Mouse (Mus musculus): Measurements from ENCODE around the gene Cct7. TPM values are rescaled to one million over a fixed set of nuclear protein-coding genes. Genes with fewer than 3 reads are reported as not detected.

The Cct7 gene
- polyA plus RNA-seq, 1 experiment from 2014 or later = 672 TPM

DNA sequence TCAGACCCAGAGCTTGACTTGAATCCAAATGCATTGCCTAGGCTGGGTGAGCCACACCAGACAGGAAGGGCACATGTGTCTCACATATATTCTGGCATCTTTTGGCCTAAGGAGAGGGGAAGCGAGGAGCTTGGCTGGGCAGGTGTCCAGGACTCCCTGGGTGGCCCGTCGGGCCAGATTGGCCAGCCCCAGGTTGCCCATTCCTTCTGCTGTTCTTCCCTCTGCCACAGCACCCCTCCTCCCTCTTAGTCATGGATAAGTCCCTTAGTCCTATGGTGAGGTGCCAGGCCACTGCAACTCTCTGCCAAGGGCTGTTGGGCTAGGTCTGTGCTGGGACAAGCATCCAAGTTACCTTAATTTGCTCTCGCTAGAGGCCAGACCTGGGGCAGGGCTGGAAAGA lies 64.6 kb downstream of the Cct7 start:
- H3K4me2 ChIP-seq = no peak overlapping the region
- no peak for DNase-seq (ENCODE audit: low spot score, missing footprints)
- peaks cover 23% of the 10 kb centered on the region for H3K4me1 ChIP-seq (ENCODE audit: control insufficient read depth, insufficient read depth, low read length)
- no peak overlapping the region for H3K4me3 ChIP-seq (ENCODE audit: low read depth, low read length)
- no peak for ATAC-seq (ENCODE audit: low FRiP score)
- WGBS = 82% methylated on average over 4 of the region's 4 CpGs
- no peak overlapping the region for H3K9ac ChIP-seq (ENCODE audit: low read length)
- peaks cover 43% of the 10 kb centered on the region for H3K27me3 ChIP-seq (ENCODE audit: control insufficient read depth, insufficient read depth, low read length)
- H3K36me3 ChIP-seq (ENCODE audit: control insufficient read depth, insufficient read depth, low read length) = no peaks in the 10 kb centered on the region
- no peak overlapping the region for H3K27ac ChIP-seq (ENCODE audit: low read depth, low read length)
- no peaks in the 10 kb centered on the region for H3K9me3 ChIP-seq (ENCODE audit: control insufficient read depth, low read length)

Other genes starting within 250 kb of the Cct7 start
- gene Sfxn5, start 118.1 kb upstream of the Cct7 start, polyA plus RNA-seq (2014; fragmentation: Nextera tagmentation; extraction: Ambion mirVana) = 5.7 and 6.2 TPM in 2 replicates
- 4.2 and 4.7 TPM in 2 replicates for gene Rab11fip5, start 76.9 kb upstream of the Cct7 start, polyA plus RNA-seq (2014; fragmentation: Nextera tagmentation; extraction: Ambion mirVana)
- gene Noto, start 27.6 kb upstream of the Cct7 start, polyA plus RNA-seq (2014; fragmentation: Nextera tagmentation; extraction: Ambion mirVana) = not detected in 2 replicates
- 52.1 and 52.6 TPM in 2 replicates for gene Smyd5, start 19.5 kb upstream of the Cct7 start, polyA plus RNA-seq (2014; fragmentation: Nextera tagmentation; extraction: Ambion mirVana)
- gene Pradc1, start 456 bp downstream of the Cct7 start, polyA plus RNA-seq (2014; fragmentation: Nextera tagmentation; extraction: Ambion mirVana) = 24.6 and 29.4 TPM in 2 replicates
- gene Fbxo41, start 51.5 kb downstream of the Cct7 start, polyA plus RNA-seq (2014; fragmentation: Nextera tagmentation; extraction: Ambion mirVana) = 0.79 and 1.1 TPM in 2 replicates
- gene Egr4, start 62.1 kb downstream of the Cct7 start, polyA plus RNA-seq (2014; fragmentation: Nextera tagmentation; extraction: Ambion mirVana) = not detected in 2 replicates
- 8.8 and 9.0 TPM in 2 replicates for gene Alms1, start 136.0 kb downstream of the Cct7 start, polyA plus RNA-seq (2014; fragmentation: Nextera tagmentation; extraction: Ambion mirVana)

Data from midbrain, embryonic 11.5 days (tissue).